Comparison of ENCODE assay signal across 8 mouse cellular contexts in genomic region chr13:74769871-74770270, GRCm38 (mm10). TPM values are rescaled to one million over a fixed set of nuclear protein-coding genes. Genes with fewer than 3 reads are reported as not detected.
DNase-seq lines count a peak whose midpoint lies in the region; ATAC-seq and TF ChIP-seq lines count a peak whose summit lies in the region.

No protein-coding gene starts in this region.

- peak; percentile 46 for DNase-seq in urinary bladder, postnatal 14 days (ENCODE audit: low spot score)
- no peak for DNase-seq in urinary bladder, adult 2 months (ENCODE audit: low spot score)
- DNase-seq in lung, embryonic 14.5 days, result no peak
- no peak for DNase-seq in right cerebral cortex, postnatal 14 days
- DNase-seq in cerebellum, adult 9-11 months, result no peak

- H3K27ac ChIP-seq in embryonic facial prominence, embryonic 12.5 days, result peak overlapping the region; percentile 73
- H3K27ac ChIP-seq in hindbrain, embryonic 12.5 days, result 0 out of 2 replicates have a peak overlapping the region, but pooled peaks have one; percentile 23
- H3K27ac ChIP-seq in lung, embryonic 14.5 days (ENCODE audit: low read depth), result peak overlapping the region; percentile 93
- H3K27ac ChIP-seq in small intestine, adult 2 months (ENCODE audit: insufficient read depth, low read depth, low read length), result peak overlapping the region; percentile 90

- TF ChIP-seq POLR2A in small intestine, adult 2 months (IDR thresholded peaks at IDR 0.05; ENCODE audit: low read depth, low read length), result no peak

- no peak for TF ChIP-seq CTCF in lung, embryonic 14.5 days (IDR thresholded peaks at IDR 0.05; ENCODE audit: low read depth)
- TF ChIP-seq CTCF in small intestine, adult 2 months (IDR thresholded peaks at IDR 0.05; ENCODE audit: extremely low read depth, insufficient read length, insufficient replicate concordance, low read depth, low read length), result no peak

- no peaks in the 10 kb centered on the region for H3K9me3 ChIP-seq in embryonic facial prominence, embryonic 12.5 days
- no peaks in the 10 kb centered on the region for H3K9me3 ChIP-seq in hindbrain, embryonic 12.5 days (replicated peaks)
- no peaks in the 10 kb centered on the region for H3K9me3 ChIP-seq in lung, embryonic 14.5 days (ENCODE audit: low read depth, low read length)

- no peaks in the 10 kb centered on the region for H3K36me3 ChIP-seq in embryonic facial prominence, embryonic 12.5 days
- H3K36me3 ChIP-seq in hindbrain, embryonic 12.5 days, result no peaks in the 10 kb centered on the region
- no peaks in the 10 kb centered on the region for H3K36me3 ChIP-seq in lung, embryonic 14.5 days (ENCODE audit: insufficient read depth)
- peaks cover 6% of the 10 kb centered on the region; the same call in 1 of the 2 replicates for H3K36me3 ChIP-seq in small intestine, adult 2 months (ENCODE audit: control insufficient read depth, insufficient read depth, low read length)

- peak overlapping the region; percentile 63 for H3K4me2 ChIP-seq in embryonic facial prominence, embryonic 12.5 days (replicated peaks)
- H3K4me2 ChIP-seq in hindbrain, embryonic 12.5 days (replicated peaks), result peak overlapping the region; percentile 67
- H3K4me2 ChIP-seq in lung, embryonic 14.5 days, result peak overlapping the region; percentile 77

- 8% methylated on average over 8 of the region's 8 CpGs for WGBS in embryonic facial prominence, embryonic 12.5 days
- 14% methylated on average over 8 of the region's 8 CpGs for WGBS in hindbrain, embryonic 12.5 days
- WGBS in lung, embryonic 14.5 days, result 5% methylated on average over 8 of the region's 8 CpGs
- WGBS in small intestine, adult 2 months, result 6% methylated on average over 8 of the region's 8 CpGs

- no peaks in the 10 kb centered on the region for H3K27me3 ChIP-seq in embryonic facial prominence, embryonic 12.5 days
- no peaks in the 10 kb centered on the region for H3K27me3 ChIP-seq in hindbrain, embryonic 12.5 days
- H3K27me3 ChIP-seq in lung, embryonic 14.5 days (ENCODE audit: insufficient read depth, low read length), result no peaks in the 10 kb centered on the region
- no peaks in the 10 kb centered on the region for H3K27me3 ChIP-seq in small intestine, adult 2 months (ENCODE audit: control insufficient read depth, insufficient read depth, low read length)

- peak overlapping the region; percentile 49 for H3K9ac ChIP-seq in embryonic facial prominence, embryonic 12.5 days
- H3K9ac ChIP-seq in hindbrain, embryonic 12.5 days, result peak overlapping the region; percentile 43
- peak overlapping the region; percentile 62 for H3K9ac ChIP-seq in lung, embryonic 14.5 days

- H3K4me1 ChIP-seq in embryonic facial prominence, embryonic 12.5 days, result no peaks in the 10 kb centered on the region
- 0 out of 2 replicates have a peak, but pooled peaks cover 4% of the 10 kb centered on the region for H3K4me1 ChIP-seq in hindbrain, embryonic 12.5 days
- H3K4me1 ChIP-seq in lung, embryonic 14.5 days (ENCODE audit: insufficient read depth), result no peaks in the 10 kb centered on the region
- H3K4me1 ChIP-seq in small intestine, adult 2 months (ENCODE audit: control insufficient read depth, insufficient read depth, insufficient read length, low read length), result 0 out of 2 replicates have a peak, but pooled peaks cover 2% of the 10 kb centered on the region

- no peak for ATAC-seq in embryonic facial prominence, embryonic 12.5 days (ENCODE audit: insufficient number of reproducible peaks, insufficient read depth, low FRiP score, low TSS enrichment)
- peak; percentile 24; the same call in 1 of the 2 replicates for ATAC-seq in hindbrain, embryonic 12.5 days (ENCODE audit: low FRiP score)
- peak; percentile 26; the same call in 1 of the 2 replicates for ATAC-seq in lung, embryonic 14.5 days (ENCODE audit: insufficient read depth)

- H3K4me3 ChIP-seq in embryonic facial prominence, embryonic 12.5 days, result peak overlapping the region; percentile 46
- H3K4me3 ChIP-seq in hindbrain, embryonic 12.5 days, result peak overlapping the region; percentile 39
- peak overlapping the region; percentile 52 for H3K4me3 ChIP-seq in lung, embryonic 14.5 days (ENCODE audit: low read depth, low read length)
- H3K4me3 ChIP-seq in small intestine, adult 2 months (ENCODE audit: low read depth, low read length), result peak overlapping the region; percentile 74; the same call in 1 of the 2 replicates

RNA-seq across cellular contexts. Expression of gene Cast, which starts 38.7 kb away (rescaled TPM):
- polyA plus RNA-seq in urinary bladder, adult 2 months (2012; rRNA removed), result 118 and 120 TPM in 2 replicates
- 23.8 and 28.0 TPM in 2 replicates for polyA plus RNA-seq in embryonic facial prominence, embryonic 12.5 days (2016; fragmentation: Nextera tagmentation; extraction: Ambion mirVana)
- 23.7 and 25.5 TPM in 2 replicates for polyA plus RNA-seq in hindbrain, embryonic 12.5 days (2016; fragmentation: Nextera tagmentation; extraction: Ambion mirVana)
- polyA plus RNA-seq in lung, embryonic 14.5 days (2014; fragmentation: Nextera tagmentation; extraction: Ambion mirVana), result 28.0 and 35.4 TPM in 2 replicates
- 2.0 and 9.2 TPM in 2 replicates for polyA plus RNA-seq in small intestine, adult 2 months (2012; rRNA removed)

Comparison
In these comparisons a context has a peak if more than half of its experiments do, and no peak if none do; other contexts are left out.
1. H3K27ac ChIP-seq: peak in every context shown above with its lines; median percentile 93 in lung, embryonic 14.5 days; 90 in small intestine, adult 2 months; 73 in embryonic facial prominence, embryonic 12.5 days; 23 in hindbrain, embryonic 12.5 days.